Mouse (Mus musculus): ENCODE results near the gene Csn1s1. TPM values are rescaled to one million over a fixed set of nuclear protein-coding genes. Genes with fewer than 3 reads are reported as not detected.

Gene Csn1s1
- polyA plus RNA-seq (2012; rRNA removed; ENCODE audit: low replicate concordance), result not detected in 2 replicates

DNA sequence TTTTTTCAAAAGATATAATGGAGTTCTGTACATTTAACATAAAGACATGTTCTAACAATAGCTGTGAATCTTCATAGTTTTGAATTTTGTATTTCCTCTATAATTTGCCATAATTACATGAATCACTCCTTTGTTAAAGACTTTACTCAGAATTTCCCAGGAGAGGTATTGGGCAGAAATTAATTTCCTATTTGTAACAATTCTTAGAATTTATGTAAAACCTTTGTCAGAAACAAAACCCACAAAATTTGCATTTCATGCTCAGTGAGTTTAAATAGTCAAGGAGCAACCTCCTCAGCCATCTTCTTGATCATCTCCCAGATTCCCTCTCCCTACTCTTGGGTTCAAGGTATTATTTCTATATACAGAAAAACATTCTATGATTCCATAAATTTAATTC lies at the start of gene Csn1s1:
Gene Csn1s1 (plus strand): TSS at position 301 of the 400 bp plus-strand sequence.

DNA sequence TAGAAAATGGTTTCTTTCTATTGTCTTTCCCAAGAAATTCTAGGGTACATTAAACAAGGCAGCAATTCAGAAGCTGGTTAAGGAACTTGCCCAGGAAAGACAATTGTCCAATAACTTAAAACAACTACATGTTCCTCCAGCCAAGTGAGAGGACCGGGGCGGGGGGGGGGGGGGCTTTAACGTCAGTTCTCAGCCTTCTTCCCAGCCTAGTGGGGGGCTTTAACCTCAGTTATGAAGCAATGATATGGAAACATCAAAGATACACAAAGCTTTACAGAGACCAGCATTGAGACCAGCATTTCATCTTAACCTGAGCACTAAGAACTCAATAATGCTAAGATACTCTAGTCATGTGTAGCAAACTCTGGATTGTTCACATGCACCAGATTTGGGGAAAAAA lies 33.5 kb downstream of the Csn1s1 start, which contains the start of gene Csn2:
Gene Csn2 (minus strand): TSS at position 101 of the 400 bp plus-strand sequence.

Other genes starting within 250 kb of the Csn1s1 start
- not detected in 2 replicates for gene Ugt2b38, start 242.0 kb upstream of the Csn1s1 start, polyA plus RNA-seq (2012; rRNA removed; ENCODE audit: low replicate concordance)
- gene Ugt2a2, start 183.9 kb upstream of the Csn1s1 start, polyA plus RNA-seq (2012; rRNA removed; ENCODE audit: low replicate concordance), result not detected in 2 replicates
- gene Gm43638, start 179.4 kb upstream of the Csn1s1 start, polyA plus RNA-seq (2012; rRNA removed; ENCODE audit: low replicate concordance), result not detected in 2 replicates
- gene Ugt2a1, start 175.3 kb upstream of the Csn1s1 start, polyA plus RNA-seq (2012; rRNA removed; ENCODE audit: low replicate concordance), result not detected in 2 replicates
- gene Sult1b1, start 128.0 kb upstream of the Csn1s1 start, polyA plus RNA-seq (2012; rRNA removed; ENCODE audit: low replicate concordance), result 0.13 TPM in 1 of 2 replicates, not detected in the other
- gene Sult1d1, start 97.2 kb upstream of the Csn1s1 start, polyA plus RNA-seq (2012; rRNA removed; ENCODE audit: low replicate concordance), result 3.5 TPM in 1 of 2 replicates, not detected in the other
- gene Sult1e1, start 74.6 kb upstream of the Csn1s1 start, polyA plus RNA-seq (2012; rRNA removed; ENCODE audit: low replicate concordance), result not detected in 2 replicates
- gene Csn2, start 33.4 kb downstream of the Csn1s1 start, polyA plus RNA-seq (2012; rRNA removed; ENCODE audit: low replicate concordance), result not detected in 2 replicates
- gene Csn1s2a, start 108.4 kb downstream of the Csn1s1 start, polyA plus RNA-seq (2012; rRNA removed; ENCODE audit: low replicate concordance), result not detected in 2 replicates
- not detected in 2 replicates for gene Csn1s2b, start 141.9 kb downstream of the Csn1s1 start, polyA plus RNA-seq (2012; rRNA removed; ENCODE audit: low replicate concordance)
- not detected in 2 replicates for gene Prr27, start 159.5 kb downstream of the Csn1s1 start, polyA plus RNA-seq (2012; rRNA removed; ENCODE audit: low replicate concordance)
- gene Odam, start 218.8 kb downstream of the Csn1s1 start, polyA plus RNA-seq (2012; rRNA removed; ENCODE audit: low replicate concordance), result not detected in 2 replicates